Mouse (Mus musculus) embryonic fibroblast, embryonic 13.5 days (primary cell): ENCODE results near the gene Itga11. TPM values are rescaled to one million over a fixed set of nuclear protein-coding genes. Genes with fewer than 3 reads are reported as not detected.

Source experiments
- H3K27ac ChIP-seq: 2 replicates; pipeline ENCODE4 v1.5.1; 2012; ENCODE audit warnings: low read length, control low read depth, inconsistent platforms; ENCODE audit not compliant: insufficient read depth
- H3K4me1 ChIP-seq: 2 replicates; pipeline ENCODE4 v1.6.1; 2011; ENCODE audit warnings: low read length; ENCODE audit not compliant: control insufficient read depth, insufficient read depth
- H3K4me3 ChIP-seq: 2 replicates; pipeline ENCODE4 v1.5.1; 2011; ENCODE audit warnings: mild to moderate bottlenecking, control low read depth, low read length; ENCODE audit not compliant: insufficient read depth
- CTCF ChIP-seq: IDR thresholded peaks from 2 replicates; pipeline ENCODE4 v1.5.1; 2011; ENCODE audit warnings: mild to moderate bottlenecking, control low read depth, low read length, moderate library complexity, borderline replicate concordance; ENCODE audit not compliant: insufficient read depth
- POLR2A ChIP-seq: IDR thresholded peaks from 2 replicates; pipeline ENCODE4 v1.6.1; 2011; ENCODE audit warnings: low read depth, mild to moderate bottlenecking, control low read depth, low read length, moderate library complexity
- polyA plus RNA-seq: library from polyadenylated mRNA; stranded (reverse); fragments of >200 nt; gene quantifications from 2 replicates; pipeline ENCODE4 v1.2.4, GENCODE M21; 2011; ENCODE audit warnings: low read depth; ENCODE audit not compliant: missing spikeins, insufficient read length

Gene Itga11
- polyA plus RNA-seq, 1 experiment = 139 TPM

- H3K27ac ChIP-seq = no peak overlapping the region
- TF ChIP-seq CTCF (no peak), POLR2A (no peak)
- no peak overlapping the region for H3K4me3 ChIP-seq
- no peaks in the 10 kb centered on the region for H3K4me1 ChIP-seq
These were observed 72.0 kb downstream of the Itga11 start for GRCm38 (mm10) chr9:62749666-62750065.

GRCm38 (mm10) chr9:62750381-62750780 is 72.8 kb downstream of the Itga11 start:
- Histone ChIP-seq H3K4me1 (no peaks in the 10 kb centered on the region), H3K4me3 (no peak overlapping the region), H3K27ac (no peak overlapping the region)
- no peak for TF ChIP-seq POLR2A
- TF ChIP-seq CTCF = no peak

- Histone ChIP-seq H3K4me1 (no peaks in the 10 kb centered on the region), H3K4me3 (no peak overlapping the region), H3K27ac (no peak overlapping the region)
- TF ChIP-seq CTCF = no peak
- TF ChIP-seq POLR2A = no peak
These were observed 80.7 kb downstream of the Itga11 start for GRCm38 (mm10) chr9:62758288-62758687.

- no peak overlapping the region for H3K4me3 ChIP-seq
- TF ChIP-seq POLR2A (no peak), CTCF (peak; percentile 26; the same call in 1 of the 2 replicates)
- no peaks in the 10 kb centered on the region for H3K4me1 ChIP-seq
- H3K27ac ChIP-seq = no peak overlapping the region
These were observed 82.0 kb downstream of the Itga11 start for GRCm38 (mm10) chr9:62759601-62760000.

GRCm38 (mm10) chr9:62763478-62763877 is 85.9 kb downstream of the Itga11 start:
- no peaks in the 10 kb centered on the region for H3K4me1 ChIP-seq
- no peak overlapping the region for H3K4me3 ChIP-seq
- no peak for TF ChIP-seq CTCF
- no peak for TF ChIP-seq POLR2A
- no peak overlapping the region for H3K27ac ChIP-seq

- Histone ChIP-seq H3K4me3 (no peak overlapping the region), H3K27ac (no peak overlapping the region), H3K4me1 (no peaks in the 10 kb centered on the region)
- TF ChIP-seq CTCF (no peak), POLR2A (no peak)
These were observed 87.7 kb downstream of the Itga11 start for GRCm38 (mm10) chr9:62765346-62765745.

- TF ChIP-seq CTCF = no peak
- TF ChIP-seq POLR2A = no peak
- Histone ChIP-seq H3K4me3 (no peak overlapping the region), H3K4me1 (no peaks in the 10 kb centered on the region), H3K27ac (no peak overlapping the region)
These were observed 89.8 kb downstream of the Itga11 start for GRCm38 (mm10) chr9:62767464-62767863.

GRCm38 (mm10) chr9:62768361-62768760 is 90.7 kb downstream of the Itga11 start:
- TF ChIP-seq CTCF (no peak), POLR2A (no peak)
- Histone ChIP-seq H3K4me3 (no peak overlapping the region), H3K4me1 (no peaks in the 10 kb centered on the region), H3K27ac (no peak overlapping the region)

GRCm38 (mm10) chr9:62772746-62773145 is 95.1 kb downstream of the Itga11 start:
- Histone ChIP-seq H3K27ac (no peak overlapping the region), H3K4me1 (0 out of 2 replicates have a peak, but pooled peaks cover 2% of the 10 kb centered on the region), H3K4me3 (no peak overlapping the region)
- no peak for TF ChIP-seq CTCF
- TF ChIP-seq POLR2A = no peak

- TF ChIP-seq POLR2A = no peak
These were observed 97.8 kb downstream of the Itga11 start for GRCm38 (mm10) chr9:62775464-62775863.

GRCm38 (mm10) chr9:62777461-62777860 is 99.8 kb downstream of the Itga11 start:
- 0 out of 2 replicates have a peak, but pooled peaks cover 2% of the 10 kb centered on the region for H3K4me1 ChIP-seq
- 0 out of 2 replicates have a peak overlapping the region, but pooled peaks have one; percentile 3 for H3K27ac ChIP-seq
- H3K4me3 ChIP-seq = no peak overlapping the region
- TF ChIP-seq POLR2A (no peak), CTCF (peak; percentile 52; the same call in 1 of the 2 replicates)

More at GRCm38 (mm10) chr9:62775464-62775863, 97.8 kb downstream of the Itga11 start:
- Histone ChIP-seq H3K4me3 (no peak overlapping the region), H3K27ac (no peak overlapping the region), H3K4me1 (0 out of 2 replicates have a peak, but pooled peaks cover 2% of the 10 kb centered on the region)
